Mouse (Mus musculus) testis, adult 2 months (tissue): ENCODE measurements around the gene Dck. TPM values are rescaled to one million over a fixed set of nuclear protein-coding genes. Genes with fewer than 3 reads are reported as not detected.

Experiments used
- H3K27ac ChIP-seq: fragments of 200-500 bp; 2 replicates; pipeline ENCODE4 v1.5.1; 2012; ENCODE audit warnings: low read depth, low read length; ENCODE audit not compliant: control insufficient read depth, insufficient read depth
- H3K27me3 ChIP-seq: fragments of 200-500 bp; 2 replicates; pipeline ENCODE4 v1.6.1; 2012; ENCODE audit warnings: mild to moderate bottlenecking, low read length, moderate library complexity; ENCODE audit not compliant: control insufficient read depth, insufficient read depth
- H3K36me3 ChIP-seq: fragments of 200-500 bp; 2 replicates; pipeline ENCODE4 v1.6.1; 2012; ENCODE audit warnings: mild to moderate bottlenecking, low read length; ENCODE audit not compliant: control insufficient read depth, insufficient read depth
- H3K4me1 ChIP-seq: fragments of 200-500 bp; 2 replicates; pipeline ENCODE4 v1.6.1; 2012; ENCODE audit warnings: low read length; ENCODE audit not compliant: control insufficient read depth, insufficient read depth
- H3K4me3 ChIP-seq: fragments of 200-500 bp; 2 replicates; pipeline ENCODE4 v1.5.1; 2012; ENCODE audit warnings: low read depth, mild to moderate bottlenecking, low read length, moderate library complexity, mixed read lengths; ENCODE audit not compliant: control insufficient read depth
- CTCF ChIP-seq: fragments of 200-500 bp; IDR thresholded peaks from 2 replicates; pipeline ENCODE4 v1.5.1; 2012; ENCODE audit warnings: low read depth, mild to moderate bottlenecking, inconsistent platforms, low read length, moderate library complexity; ENCODE audit not compliant: control insufficient read depth, insufficient read depth, insufficient replicate concordance
- POLR2A ChIP-seq: fragments of 200-500 bp; IDR thresholded peaks from 2 replicates; pipeline ENCODE4 v1.6.1; 2012; ENCODE audit warnings: low read depth, mild to moderate bottlenecking, inconsistent platforms, low read length, moderate library complexity; ENCODE audit not compliant: control insufficient read depth
- polyA plus RNA-seq: library from polyadenylated mRNA; depleted of rRNA; stranded (reverse); fragments of >200 nt; gene quantifications from 2 replicates; pipeline ENCODE4 v1.2.3, GENCODE M21; 2012

Gene Dck
- polyA plus RNA-seq, 1 experiment, result 1.8 TPM

GRCm38 (mm10) chr5:88793676-88794075 is 28.9 kb downstream of the Dck start:
- Histone ChIP-seq H3K4me1 (peaks cover 3% of the 10 kb centered on the region), H3K27me3 (no peaks in the 10 kb centered on the region), H3K27ac (no peak overlapping the region), H3K36me3 (no peaks in the 10 kb centered on the region), H3K4me3 (no peak overlapping the region)
- TF ChIP-seq POLR2A (no peak), CTCF (no peak)

GRCm38 (mm10) chr5:88795910-88796584 is 31.3 kb downstream of the Dck start:
- Histone ChIP-seq H3K4me1 (peaks cover 3% of the 10 kb centered on the region), H3K36me3 (no peaks in the 10 kb centered on the region), H3K4me3 (no peak overlapping the region), H3K27me3 (no peaks in the 10 kb centered on the region), H3K27ac (no peak overlapping the region)
- TF ChIP-seq POLR2A (no peak), CTCF (no peak)

- no peaks in the 10 kb centered on the region for H3K27me3 ChIP-seq
- H3K4me3 ChIP-seq, result no peak overlapping the region
- TF ChIP-seq POLR2A (no peak), CTCF (no peak)
- H3K27ac ChIP-seq, result no peak overlapping the region
- no peaks in the 10 kb centered on the region for H3K36me3 ChIP-seq
- no peaks in the 10 kb centered on the region; the same call in 1 of the 2 replicates for H3K4me1 ChIP-seq
Observed at GRCm38 (mm10) chr5:88796588-88796987, 31.8 kb downstream of the Dck start.

GRCm38 (mm10) chr5:88797121-88797520 is 32.3 kb downstream of the Dck start:
- TF ChIP-seq POLR2A, result no peak
- no peak for TF ChIP-seq CTCF
- Histone ChIP-seq H3K36me3 (no peaks in the 10 kb centered on the region), H3K27me3 (no peaks in the 10 kb centered on the region), H3K27ac (no peak overlapping the region), H3K4me3 (no peak overlapping the region), H3K4me1 (no peaks in the 10 kb centered on the region)

GRCm38 (mm10) chr5:88805616-88806015 is 40.8 kb downstream of the Dck start:
- H3K27me3 ChIP-seq, result no peaks in the 10 kb centered on the region
- H3K4me1 ChIP-seq, result no peaks in the 10 kb centered on the region
- no peak overlapping the region for H3K27ac ChIP-seq
- H3K4me3 ChIP-seq, result no peak overlapping the region
- TF ChIP-seq POLR2A (no peak), CTCF (no peak)
- H3K36me3 ChIP-seq, result no peaks in the 10 kb centered on the region

- H3K4me3 ChIP-seq, result no peak overlapping the region
- no peak overlapping the region for H3K27ac ChIP-seq
- no peaks in the 10 kb centered on the region for H3K36me3 ChIP-seq
- no peaks in the 10 kb centered on the region for H3K27me3 ChIP-seq
- TF ChIP-seq CTCF (no peak), POLR2A (no peak)
- H3K4me1 ChIP-seq, result no peaks in the 10 kb centered on the region
Observed at GRCm38 (mm10) chr5:88806278-88806677, 41.5 kb downstream of the Dck start.

- no peaks in the 10 kb centered on the region for H3K36me3 ChIP-seq
- no peaks in the 10 kb centered on the region for H3K4me1 ChIP-seq
- H3K27ac ChIP-seq, result no peak overlapping the region
- no peaks in the 10 kb centered on the region for H3K27me3 ChIP-seq
- TF ChIP-seq POLR2A (no peak), CTCF (no peak)
- H3K4me3 ChIP-seq, result no peak overlapping the region
Observed at GRCm38 (mm10) chr5:88807342-88807741, 42.5 kb downstream of the Dck start.

- Histone ChIP-seq H3K4me3 (no peak overlapping the region), H3K27ac (no peak overlapping the region), H3K4me1 (no peaks in the 10 kb centered on the region), H3K27me3 (no peaks in the 10 kb centered on the region), H3K36me3 (no peaks in the 10 kb centered on the region)
- TF ChIP-seq POLR2A (no peak), CTCF (no peak)
Observed at GRCm38 (mm10) chr5:88813188-88813587, 48.4 kb downstream of the Dck start.
